Mouse (Mus musculus) left cerebral cortex, adult 2 months (tissue): Measurements from ENCODE around the gene Psmd12. TPM values are rescaled to one million over a fixed set of nuclear protein-coding genes. Genes with fewer than 3 reads are reported as not detected.

ENCODE experiments used
- DNase-seq, 2 experiments: peaks; one replicate each; pipeline ENCODE4 v3.0.0; 2021 to 2022; ENCODE audit warnings: low spot score in 2 of 2, mixed read lengths in 1 of 2; ENCODE audit errors: extremely low spot score in 1 of 2
- H3K27ac ChIP-seq: fragments of 200-600 bp; 2 replicates; pipeline ENCODE4 v1.8.1; 2022
- H3K4me3 ChIP-seq: fragments of 200-600 bp; 2 replicates; pipeline ENCODE4 v1.8.1; 2022
- CTCF ChIP-seq: fragments of 200-600 bp; IDR thresholded peaks from 2 replicates; pipeline ENCODE4 v1.8.1; 2022; ENCODE audit warnings: antibody characterized with exemption, mild to moderate bottlenecking, moderate library complexity
- intact Hi-C: fragments of 180-260 bp; cut with DNase I; formaldehyde crosslinking; loops from one replicate; pipeline ENCODE4 v1.15.1; 2025
- total RNA-seq, 2 experiments: library from RNA; stranded (reverse); gene quantifications; 2 replicates each; pipeline ENCODE4 v1.2.3; 2021

Psmd12 gene
- total RNA-seq, 2 experiments from 2014 or later = 67.1 to 72.9 TPM

- intact Hi-C loops = no loop called here
- peak; percentile 16 to 31 for DNase-seq
- TF ChIP-seq CTCF = no peak
- Histone ChIP-seq H3K4me3 (peak overlapping the region; percentile 84), H3K27ac (peak overlapping the region; percentile 81)
These were observed 69.1 kb downstream of the Psmd12 start for GRCm38 (mm10) chr11:107548204-107548975.

Other genes starting within 250 kb of the Psmd12 start
- gene Pitpnc1, start 8.8 kb upstream of the Psmd12 start, total RNA-seq = 10 to 100 TPM; 54.5 to 55.2 TPM
- 10 to 100 TPM; 52.2 to 53.3 TPM for gene Helz, start 68.4 kb downstream of the Psmd12 start, total RNA-seq
- gene Cacng1, start 237.0 kb downstream of the Psmd12 start, total RNA-seq = not detected